Mouse (Mus musculus) midbrain, postnatal 0 days (tissue): Measurements from ENCODE around the gene Gm10719. TPM values are rescaled to one million over a fixed set of nuclear protein-coding genes. Genes with fewer than 3 reads are reported as not detected.
"Not testable (repeated sequence)": the region's sequence is repeated elsewhere in the genome, so short reads cannot be mapped to it uniquely, and the experiment has no call there.

Experiments used
- ATAC-seq: fragments of 200-750 bp; cut with Nextera tagmentation; 2 replicates; pipeline ENCODE4 v1.8.0; 2017; ENCODE audit warnings: moderate number of reproducible peaks, mild to moderate bottlenecking, moderate TSS enrichment, moderate library complexity; ENCODE audit not compliant: low FRiP score
- DNase-seq: peaks from one replicate; pipeline ENCODE4 v3.0.0-alpha.2; 2015; ENCODE audit warnings: low spot score
- H3K27ac ChIP-seq: fragments of 300-500 bp; sonication (generic); 2 replicates; pipeline ENCODE4 v1.5.1; 2014; ENCODE audit warnings: low read depth, mild to moderate bottlenecking, low read length, mixed read lengths
- H3K27me3 ChIP-seq: fragments of 300-500 bp; sonication (generic); 2 replicates; pipeline ENCODE4 v1.6.1; 2014; ENCODE audit warnings: low read length, control low read depth, mixed read lengths; ENCODE audit not compliant: insufficient read depth
- H3K36me3 ChIP-seq: fragments of 300-500 bp; sonication (generic); 2 replicates; pipeline ENCODE4 v1.6.1; 2014; ENCODE audit warnings: low read length, control low read depth, mixed read lengths; ENCODE audit not compliant: insufficient read depth
- H3K4me1 ChIP-seq: fragments of 300-500 bp; sonication (generic); 2 replicates; pipeline ENCODE4 v1.6.1; 2014; ENCODE audit warnings: mild to moderate bottlenecking, control low read depth, antibody characterized with exemption, low read length, mixed read lengths; ENCODE audit not compliant: insufficient read depth
- H3K4me2 ChIP-seq: fragments of 300-500 bp; sonication (generic); 2 replicates; pipeline ENCODE4 v1.6.1; 2014; ENCODE audit warnings: low read depth, mild to moderate bottlenecking, low read length, mixed read lengths; ENCODE audit not compliant: poor library complexity, severe bottlenecking
- H3K4me3 ChIP-seq: fragments of 300-500 bp; sonication (generic); 2 replicates; pipeline ENCODE4 v1.5.1; 2014; ENCODE audit warnings: low read depth, mild to moderate bottlenecking, low read length, moderate library complexity
- H3K9ac ChIP-seq: fragments of 300-500 bp; sonication (generic); replicated peaks from 2 replicates; pipeline ENCODE4 v1.6.1; 2014; ENCODE audit warnings: mild to moderate bottlenecking, low read length, moderate library complexity, mixed read lengths; ENCODE audit not compliant: poor library complexity, severe bottlenecking
- H3K9me3 ChIP-seq: fragments of 300-500 bp; sonication (generic); 2 replicates; pipeline ENCODE4 v1.6.1; 2016; ENCODE audit warnings: low read length, control low read depth
- WGBS: fragments of 180-500 bp; shearing (Covaris S2); extraction: QIAGEN DNeasy Blood & Tissue Kit; methylation state at CpG from one replicate; pipeline ENCODE4 v1.1.7; 2014; 5-methylcytosine and 5-hydroxymethylcytosine counted together
- microRNA-seq: library from miRNA; unstranded; fragments of <30 nt; microRNA quantifications from one replicate; pipeline ENCODE4, GENCODE M21; 2016; ENCODE audit warnings: borderline number of aligned reads
- polyA plus RNA-seq: library from polyadenylated mRNA; unstranded; fragments of >200 nt; fragmentation: Nextera tagmentation; extraction: Ambion mirVana; gene quantifications from 2 replicates; pipeline ENCODE4 v1.2.1, GENCODE M21; 2015
- total RNA-seq: library from RNA; depleted of rRNA; stranded (reverse); fragments of >200 nt; gene quantifications from 2 replicates; pipeline ENCODE4 v1.2.3, GENCODE M21; 2014; rRNA removed

The Gm10719 gene
- total and polyA plus RNA-seq, 2 experiments from 2014 or later = 0.27 to 2.1 TPM

DNA sequence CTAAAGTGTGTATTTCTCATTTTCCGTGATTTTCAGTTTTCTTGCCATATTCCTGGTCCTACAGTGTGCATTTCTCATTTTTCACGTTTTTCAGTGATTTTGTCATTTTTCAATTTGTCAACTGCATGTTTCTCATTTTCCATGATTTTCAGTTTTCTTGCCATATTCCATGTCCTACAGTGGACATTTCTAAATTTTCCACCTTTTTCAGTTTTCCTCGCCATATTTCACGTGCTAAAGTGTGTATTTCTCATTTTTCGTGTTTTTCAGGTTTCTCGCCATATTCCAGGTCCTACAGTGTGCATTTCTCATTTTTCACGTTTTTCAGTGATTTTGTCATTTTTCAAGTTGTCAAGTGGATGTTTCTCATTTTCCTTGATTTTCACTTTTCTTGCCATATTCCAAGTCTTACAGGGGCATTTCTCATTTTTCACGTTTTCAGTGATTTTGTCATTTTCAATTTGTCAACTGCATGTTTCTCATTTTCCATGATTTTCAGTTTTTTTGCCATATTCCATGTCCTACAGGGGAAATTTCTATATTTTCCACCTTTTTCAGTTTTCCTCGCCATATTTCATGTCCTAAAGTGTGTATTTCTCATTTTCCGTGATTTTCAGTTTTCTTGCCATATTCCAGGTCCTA is 13.6 kb downstream of the Gm10719 start:
- H3K27me3 ChIP-seq, H3K36me3 ChIP-seq, H3K27ac ChIP-seq, H3K4me3 ChIP-seq, H3K9me3 ChIP-seq, H3K9ac ChIP-seq, H3K4me1 ChIP-seq, H3K4me2 ChIP-seq: not testable (repeated sequence)
- WGBS = 70% methylated on average over 2 of the region's 10 CpGs
- ATAC-seq = 0 out of 2 replicates have a peak, but pooled peaks have one; percentile 48
- peak; percentile 94 for DNase-seq

DNA sequence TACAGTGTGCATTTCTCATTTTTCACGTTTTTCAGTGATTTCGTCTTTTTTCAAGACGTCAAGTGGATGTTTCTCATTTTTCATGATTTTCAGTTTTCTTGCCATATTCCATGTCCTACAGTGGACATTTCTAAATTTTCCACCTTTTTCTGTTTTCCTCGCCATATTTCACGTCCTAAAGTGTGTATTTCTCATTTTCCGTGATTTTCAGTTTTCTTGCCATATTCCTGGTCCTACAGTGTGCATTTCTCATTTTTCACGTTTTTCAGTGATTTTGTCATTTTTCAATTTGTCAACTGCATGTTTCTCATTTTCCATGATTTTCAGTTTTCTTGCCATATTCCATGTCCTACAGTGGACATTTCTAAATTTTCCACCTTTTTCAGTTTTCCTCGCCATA is 17.1 kb downstream of the Gm10719 start, which contains the start of gene Gm17535:
Gm17535 (plus strand) TSS at position 301 of the 400 bp plus-strand sequence.
- H3K4me3 ChIP-seq, H3K4me2 ChIP-seq, H3K36me3 ChIP-seq, H3K27me3 ChIP-seq, H3K9me3 ChIP-seq, H3K4me1 ChIP-seq, H3K27ac ChIP-seq, H3K9ac ChIP-seq, ATAC-seq, DNase-seq: not testable (repeated sequence)
- WGBS = no CpG with 5 or more reads among the region's 8 CpGs

DNA sequence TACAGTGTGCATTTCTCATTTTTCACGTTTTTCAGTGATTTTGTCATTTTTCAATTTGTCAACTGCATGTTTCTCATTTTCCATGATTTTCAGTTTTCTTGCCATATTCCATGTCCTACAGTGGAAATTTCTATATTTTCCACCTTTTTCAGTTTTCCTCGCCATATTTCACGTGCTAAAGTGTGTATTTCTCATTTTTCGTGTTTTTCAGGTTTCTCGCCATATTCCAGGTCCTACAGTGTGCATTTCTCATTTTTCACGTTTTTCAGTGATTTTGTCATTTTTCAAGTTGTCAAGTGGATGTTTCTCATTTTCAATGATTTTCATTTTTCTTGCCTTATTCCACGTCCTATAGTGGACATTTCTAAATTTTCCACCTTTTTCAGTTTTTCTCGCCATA is 19.4 kb downstream of the Gm10719 start, which contains the start of gene Gm10715:
Gm10715 (plus strand) TSS at position 301 of the 400 bp plus-strand sequence.
- H3K36me3 ChIP-seq, H3K27me3 ChIP-seq, H3K4me2 ChIP-seq, H3K27ac ChIP-seq, H3K9me3 ChIP-seq, DNase-seq, H3K9ac ChIP-seq, ATAC-seq, H3K4me3 ChIP-seq, H3K4me1 ChIP-seq: not testable (repeated sequence)
- WGBS = 79% methylated on average over 6 of the region's 8 CpGs

DNA sequence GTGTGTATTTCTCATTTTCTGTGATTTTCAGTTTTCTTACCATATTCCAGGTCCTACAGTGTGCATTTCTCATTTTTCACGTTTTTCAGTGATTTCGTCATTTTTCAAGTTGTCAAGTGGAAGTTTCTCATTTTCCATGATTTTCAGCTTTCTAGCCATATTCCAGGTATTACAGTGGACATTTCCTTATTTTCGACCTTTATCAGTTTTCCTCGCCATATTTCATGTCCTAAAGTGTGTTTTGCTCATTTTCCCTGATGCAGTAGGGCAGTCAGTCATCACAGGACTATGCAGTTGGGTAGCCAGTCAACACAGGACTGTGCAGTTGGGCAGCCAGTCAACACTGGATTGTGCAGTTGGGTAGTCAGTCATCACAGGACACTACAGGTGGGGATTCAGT is 21.0 kb downstream of the Gm10719 start:
- not testable (repeated sequence) for H3K4me1 ChIP-seq, H3K9me3 ChIP-seq, H3K4me3 ChIP-seq, H3K27ac ChIP-seq, ATAC-seq, H3K9ac ChIP-seq, H3K27me3 ChIP-seq, H3K36me3 ChIP-seq, H3K4me2 ChIP-seq, DNase-seq
- 63% methylated on average over 4 of the region's 4 CpGs for WGBS

Small RNA genes within 50 kb of the gene (microRNA-seq; reads per million reads assigned to microRNA genes)
- gene Mir101c = not detected

Other genes starting within 250 kb of the Gm10719 start
- not detected in 2 replicates for gene Gm10722, start 16.5 kb upstream of the Gm10719 start, total RNA-seq
- gene Gm10722, start 16.5 kb upstream of the Gm10719 start, polyA plus RNA-seq = not detected in 2 replicates
- gene Gm11168, start 14.1 kb upstream of the Gm10719 start, total RNA-seq = not detected in 2 replicates
- not detected in 2 replicates for gene Gm11168, start 14.1 kb upstream of the Gm10719 start, polyA plus RNA-seq
- not detected in 2 replicates for gene Gm10721, start 4.3 kb upstream of the Gm10719 start, total RNA-seq
- gene Gm10721, start 4.3 kb upstream of the Gm10719 start, polyA plus RNA-seq = not detected in 2 replicates
- not detected in 2 replicates for gene Gm10720, start 1.8 kb upstream of the Gm10719 start, total RNA-seq
- not detected in 2 replicates for gene Gm10720, start 1.8 kb upstream of the Gm10719 start, polyA plus RNA-seq
- gene Gm10718, start 6.1 kb downstream of the Gm10719 start, total RNA-seq = 1.2 TPM in 1 of 2 replicates, not detected in the other
- 0.27 TPM in 1 of 2 replicates, not detected in the other for gene Gm10718, start 6.1 kb downstream of the Gm10719 start, polyA plus RNA-seq
- gene Gm10717, start 8.0 kb downstream of the Gm10719 start, total RNA-seq = not detected in 2 replicates
- 0.56 TPM in 1 of 2 replicates, not detected in the other for gene Gm10717, start 8.0 kb downstream of the Gm10719 start, polyA plus RNA-seq
- not detected in 2 replicates for gene Gm17535, start 17.2 kb downstream of the Gm10719 start, total RNA-seq
- gene Gm17535, start 17.2 kb downstream of the Gm10719 start, polyA plus RNA-seq = not detected in 2 replicates
- not detected in 2 replicates for gene Gm10715, start 19.5 kb downstream of the Gm10719 start, total RNA-seq
- not detected in 2 replicates for gene Gm10715, start 19.5 kb downstream of the Gm10719 start, polyA plus RNA-seq